Mouse (Mus musculus): Measurements from ENCODE around the gene Tardbp. TPM values are rescaled to one million over a fixed set of nuclear protein-coding genes. Genes with fewer than 3 reads are reported as not detected.

Gene Tardbp
- 866 and 932 TPM in 2 replicates for polyA plus RNA-seq (2012; rRNA removed)

GRCm38 (mm10) chr4:148626623-148627185, at the start of gene Tardbp:
Gene Tardbp (minus strand): TSS chr4:148627019.

GRCm38 (mm10) chr4:148643291-148644156, 16.7 kb upstream of the Tardbp start, which contains the start of gene Gm572:
Gene Gm572 (plus strand): TSS chr4:148643317.

GRCm38 (mm10) chr4:148602357-148603120, 24.3 kb downstream of the Tardbp start, which contains the start of gene Masp2:
Gene Masp2 (plus strand): TSS chr4:148602554.

GRCm38 (mm10) chr4:148591171-148591630, 35.6 kb downstream of the Tardbp start, which contains the start of gene Srm:
Gene Srm (plus strand): TSS chr4:148591503.

Other genes with a start within 250 kb of the Tardbp start
- gene Ubiad1, start 182.2 kb downstream of the Tardbp start, polyA plus RNA-seq (2012; rRNA removed), result 7.3 and 13.5 TPM in 2 replicates
- 23.6 and 26.5 TPM in 2 replicates for gene Mtor, start 178.4 kb downstream of the Tardbp start, polyA plus RNA-seq (2012; rRNA removed)
- gene Angptl7, start 126.6 kb downstream of the Tardbp start, polyA plus RNA-seq (2012; rRNA removed), result 0.08 and 0.30 TPM in 2 replicates
- gene Exosc10, start 68.6 kb downstream of the Tardbp start, polyA plus RNA-seq (2012; rRNA removed), result 62.2 and 62.3 TPM in 2 replicates
- 80.6 and 95.6 TPM in 2 replicates for gene Srm, start 35.5 kb downstream of the Tardbp start, polyA plus RNA-seq (2012; rRNA removed)
- gene Masp2, start 24.5 kb downstream of the Tardbp start, polyA plus RNA-seq (2012; rRNA removed), result 0.79 and 0.99 TPM in 2 replicates
- not detected in 2 replicates for gene Gm572, start 16.3 kb upstream of the Tardbp start, polyA plus RNA-seq (2012; rRNA removed)
- 5.3 and 5.7 TPM in 2 replicates for gene Casz1, start 177.4 kb upstream of the Tardbp start, polyA plus RNA-seq (2012; rRNA removed)